Mouse (Mus musculus) right cerebral cortex, postnatal 25 days (tissue): ENCODE measurements around the gene Ccdc149.
A peak's percentile ranks its signal among the peaks of the same experiment; 100 is the strongest.

Experiments used
- DNase-seq: peaks from one replicate; pipeline ENCODE4 v3.0.0; 2022

The Ccdc149 gene

GRCm38 (mm10) chr5:52470991-52471801 lies at the start of gene Ccdc149:
Ccdc149 (minus strand) TSS chr5:52471521.
- DNase-seq = peak; percentile 85

- DNase-seq = no peak
Observed at GRCm38 (mm10) chr5:52519921-52520320, 48.6 kb upstream of the Ccdc149 start.

- DNase-seq = no peak
Observed at GRCm38 (mm10) chr5:52516072-52516476, 44.8 kb upstream of the Ccdc149 start.

- peak; percentile 68 for DNase-seq
Observed at GRCm38 (mm10) chr5:52515246-52516021, 44.1 kb upstream of the Ccdc149 start.

- DNase-seq = no peak
Observed at GRCm38 (mm10) chr5:52511089-52511488, 39.8 kb upstream of the Ccdc149 start.

- no peak for DNase-seq
Observed at GRCm38 (mm10) chr5:52509416-52509815, 38.1 kb upstream of the Ccdc149 start.

GRCm38 (mm10) chr5:52504666-52505065 lies 33.3 kb upstream of the Ccdc149 start:
- DNase-seq = no peak

GRCm38 (mm10) chr5:52504148-52504547 lies 32.8 kb upstream of the Ccdc149 start:
- DNase-seq = no peak

- DNase-seq = no peak
Observed at GRCm38 (mm10) chr5:52495671-52496070, 24.4 kb upstream of the Ccdc149 start.

- no peak for DNase-seq
Observed at GRCm38 (mm10) chr5:52491496-52491895, 20.2 kb upstream of the Ccdc149 start.

GRCm38 (mm10) chr5:52487559-52488430 lies 16.5 kb upstream of the Ccdc149 start:
- DNase-seq = no peak

- no peak for DNase-seq
Observed at GRCm38 (mm10) chr5:52476826-52477225, 5.5 kb upstream of the Ccdc149 start.

- DNase-seq = peak; percentile 79
Observed at GRCm38 (mm10) chr5:52476292-52476701, 5.0 kb upstream of the Ccdc149 start.

- no peak for DNase-seq
Observed at GRCm38 (mm10) chr5:52473988-52474387, 2.7 kb upstream of the Ccdc149 start.

- no peak for DNase-seq
Observed at GRCm38 (mm10) chr5:52470551-52470950, 770 bp downstream of the Ccdc149 start.

GRCm38 (mm10) chr5:52467841-52468240 lies 3.5 kb downstream of the Ccdc149 start:
- no peak for DNase-seq

- DNase-seq = no peak
Observed at GRCm38 (mm10) chr5:52462447-52462846, 8.9 kb downstream of the Ccdc149 start.

- no peak for DNase-seq
Observed at GRCm38 (mm10) chr5:52461434-52462124, 9.7 kb downstream of the Ccdc149 start.

- DNase-seq = no peak
Observed at GRCm38 (mm10) chr5:52459308-52459707, 12.0 kb downstream of the Ccdc149 start.

- DNase-seq = no peak
Observed at GRCm38 (mm10) chr5:52457154-52457553, 14.2 kb downstream of the Ccdc149 start.

GRCm38 (mm10) chr5:52450821-52451220 lies 20.5 kb downstream of the Ccdc149 start:
- DNase-seq = no peak

- no peak for DNase-seq
Observed at GRCm38 (mm10) chr5:52449187-52449586, 22.1 kb downstream of the Ccdc149 start.
